Mouse (Mus musculus) lung, adult 2 months (tissue): Measurements from ENCODE around the gene Katnb1.

Experiments used
- CTCF ChIP-seq: fragments of 200-500 bp; IDR thresholded peaks from 2 replicates; pipeline ENCODE4 v1.5.1; 2011; ENCODE audit warnings: mild to moderate bottlenecking, low read length, control low read depth; ENCODE audit not compliant: insufficient read depth
- POLR2A ChIP-seq: fragments of 200-500 bp; IDR thresholded peaks from 2 replicates; pipeline ENCODE4 v1.6.1; 2011; ENCODE audit warnings: low read depth, mild to moderate bottlenecking, control low read depth, low read length, borderline replicate concordance; ENCODE audit errors: extremely low read depth

DNA sequence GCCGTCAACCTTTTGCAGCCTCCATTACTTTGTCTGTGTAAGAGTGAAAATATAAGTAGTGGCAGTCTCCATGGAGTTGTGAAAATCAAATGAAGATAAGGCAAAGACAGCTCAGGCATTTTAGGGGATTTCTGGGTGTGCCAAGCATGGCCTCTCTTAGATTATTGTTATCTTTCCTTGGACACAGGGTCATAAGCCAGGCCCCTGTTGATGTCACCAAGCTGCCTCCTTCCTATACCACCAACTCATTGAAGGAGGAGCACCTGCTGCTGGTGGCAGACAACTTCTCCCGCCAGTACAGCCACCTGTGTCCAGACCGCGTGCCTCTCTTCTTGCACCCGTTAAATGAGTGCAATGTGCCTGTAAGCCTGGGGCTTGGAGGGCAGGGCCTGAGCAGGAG lies 24.6 kb upstream of the Katnb1 start:
- TF ChIP-seq CTCF = no peak
- no peak for TF ChIP-seq POLR2A
